Mouse (Mus musculus) kidney, postnatal 0 days (tissue): Measurements from ENCODE around the gene Tubb1. TPM values are rescaled to one million over a fixed set of nuclear protein-coding genes. Genes with fewer than 3 reads are reported as not detected.

Experiments
- ATAC-seq: fragments of 200-750 bp; cut with Nextera tagmentation; replicated peaks from 2 replicates; pipeline ENCODE4 v1.8.0; 2017; ENCODE audit warnings: low read depth, moderate number of reproducible peaks, moderate TSS enrichment, moderate library complexity; ENCODE audit not compliant: low FRiP score
- DNase-seq: peaks from one replicate; pipeline ENCODE4 v3.0.0-alpha.2; 2016; ENCODE audit warnings: low spot score
- H3K27ac ChIP-seq: fragments of 300-500 bp; sonication (generic); 2 replicates; pipeline ENCODE4 v1.5.1; 2014; ENCODE audit warnings: mild to moderate bottlenecking
- H3K27me3 ChIP-seq: fragments of 300-500 bp; sonication (generic); 2 replicates; pipeline ENCODE4 v1.6.1; 2014; ENCODE audit warnings: low read length, mixed read lengths; ENCODE audit not compliant: insufficient read depth
- H3K36me3 ChIP-seq: fragments of 300-500 bp; sonication (generic); 2 replicates; pipeline ENCODE4 v1.6.1; 2014; ENCODE audit warnings: low read length, mixed read lengths; ENCODE audit not compliant: insufficient read depth
- H3K4me1 ChIP-seq: fragments of 300-500 bp; sonication (generic); replicated peaks from 2 replicates; pipeline ENCODE4 v1.6.1; 2014; ENCODE audit warnings: antibody characterized with exemption, low read length, mixed read lengths; ENCODE audit not compliant: insufficient read depth
- H3K4me2 ChIP-seq: fragments of 300-500 bp; sonication (generic); 2 replicates; pipeline ENCODE4 v1.6.1; 2014; ENCODE audit warnings: mild to moderate bottlenecking, low read length, moderate library complexity, mixed read lengths
- H3K4me3 ChIP-seq: fragments of 300-500 bp; sonication (generic); replicated peaks from 2 replicates; pipeline ENCODE4 v1.5.1; 2014; ENCODE audit warnings: low read depth, low read length
- H3K9ac ChIP-seq: fragments of 300-500 bp; sonication (generic); 2 replicates; pipeline ENCODE4 v1.6.1; 2014; ENCODE audit warnings: low read depth, low read length
- H3K9me3 ChIP-seq: fragments of 300-500 bp; sonication (generic); replicated peaks from 2 replicates; pipeline ENCODE4 v1.6.1; 2016; ENCODE audit warnings: low read length, inconsistent platforms, mixed read lengths
- CTCF ChIP-seq: IDR thresholded peaks from 2 replicates; pipeline ENCODE4 v1.5.1; 2016; ENCODE audit warnings: antibody characterized with exemption, low read depth, mild to moderate bottlenecking, moderate library complexity
- WGBS: fragments of 180-500 bp; shearing (Covaris S2); extraction: QIAGEN DNeasy Blood & Tissue Kit; methylation state at CpG from one replicate; pipeline ENCODE4 v1.1.7; 2014; 5-methylcytosine and 5-hydroxymethylcytosine counted together
- polyA plus RNA-seq: library from polyadenylated mRNA; unstranded; fragments of >200 nt; fragmentation: Nextera tagmentation; extraction: Ambion mirVana; gene quantifications from 2 replicates; pipeline ENCODE4 v1.2.1, GENCODE M21; 2015

Gene Tubb1
- polyA plus RNA-seq, 1 experiment from 2014 or later = 0.32 TPM

DNA sequence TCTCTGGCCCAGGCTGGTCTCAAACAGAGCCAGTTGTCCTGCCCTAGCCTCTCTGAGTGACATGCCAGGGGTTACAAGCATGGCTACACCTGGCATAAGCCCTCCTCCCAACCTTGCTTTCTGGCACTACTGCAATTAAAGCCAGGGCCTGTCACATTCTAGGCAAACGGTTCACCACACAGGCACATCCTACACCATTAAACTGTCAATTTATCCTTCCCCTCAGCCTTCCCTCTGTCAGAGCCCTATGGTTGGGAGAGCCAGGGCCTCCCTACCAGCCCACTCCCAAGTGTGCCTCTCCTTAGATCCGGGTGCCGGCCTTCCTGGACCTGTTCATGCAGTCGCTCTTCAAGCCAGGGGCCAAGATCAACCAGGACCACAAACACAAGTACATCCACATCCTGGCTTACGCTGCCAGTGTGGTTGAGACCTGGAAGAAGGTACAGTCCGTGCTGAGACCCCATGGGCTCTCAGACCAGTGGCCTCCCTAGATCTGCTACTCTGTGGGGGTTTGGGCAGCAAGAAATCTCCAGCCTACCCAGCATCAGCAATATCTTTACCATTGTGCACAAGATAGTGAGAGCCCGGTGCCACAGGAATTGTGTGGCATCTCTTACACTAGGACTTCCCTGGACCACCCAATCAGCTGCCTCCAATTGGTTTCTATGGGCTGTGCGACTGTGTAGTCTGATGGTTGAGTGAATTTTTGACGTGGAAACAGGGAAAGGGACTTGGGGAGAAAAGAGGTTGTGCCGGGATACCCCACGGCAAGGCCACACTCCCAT is 26.0 kb upstream of the Tubb1 start:
- Histone ChIP-seq H3K4me2 (no peak overlapping the region), H3K4me1 (no peaks in the 10 kb centered on the region), H3K9ac (no peak overlapping the region), H3K4me3 (no peak overlapping the region), H3K27me3 (no peaks in the 10 kb centered on the region), H3K27ac (no peak overlapping the region), H3K9me3 (no peaks in the 10 kb centered on the region), H3K36me3 (peaks cover 58% of the 10 kb centered on the region)
- TF ChIP-seq CTCF = no peak
- peak; percentile 37 for ATAC-seq
- 69% methylated on average over 11 of the region's 11 CpGs for WGBS
- peak; percentile 73 for DNase-seq

DNA sequence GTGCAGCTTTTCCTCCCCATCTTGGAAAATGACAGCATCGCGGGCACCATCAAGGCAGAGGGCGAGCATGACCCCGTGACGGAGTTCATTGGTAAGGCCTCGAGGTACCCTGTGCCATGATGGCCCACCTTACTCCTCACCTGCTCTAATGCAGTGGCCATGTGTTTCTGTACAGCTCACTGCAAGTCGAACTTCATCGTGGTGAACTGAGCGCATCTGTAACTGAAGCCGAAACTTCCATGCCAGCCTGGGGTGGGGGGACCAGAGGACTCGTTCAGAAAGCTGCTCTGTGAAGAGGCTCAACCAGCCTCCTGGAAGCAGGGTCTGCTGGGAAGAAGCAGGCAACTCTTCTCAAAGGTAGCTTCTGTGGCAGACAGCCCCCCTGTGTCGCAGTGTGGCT is 23.6 kb upstream of the Tubb1 start:
- 85% methylated on average over 12 of the region's 12 CpGs for WGBS
- DNase-seq = no peak
- no peaks in the 10 kb centered on the region for H3K27me3 ChIP-seq
- no peak overlapping the region for H3K4me3 ChIP-seq
- no peak for TF ChIP-seq CTCF
- no peaks in the 10 kb centered on the region for H3K9me3 ChIP-seq
- no peak for ATAC-seq
- H3K4me1 ChIP-seq = no peaks in the 10 kb centered on the region
- H3K9ac ChIP-seq = no peak overlapping the region
- H3K27ac ChIP-seq = no peak overlapping the region
- no peak overlapping the region for H3K4me2 ChIP-seq
- peaks cover 53% of the 10 kb centered on the region for H3K36me3 ChIP-seq

DNA sequence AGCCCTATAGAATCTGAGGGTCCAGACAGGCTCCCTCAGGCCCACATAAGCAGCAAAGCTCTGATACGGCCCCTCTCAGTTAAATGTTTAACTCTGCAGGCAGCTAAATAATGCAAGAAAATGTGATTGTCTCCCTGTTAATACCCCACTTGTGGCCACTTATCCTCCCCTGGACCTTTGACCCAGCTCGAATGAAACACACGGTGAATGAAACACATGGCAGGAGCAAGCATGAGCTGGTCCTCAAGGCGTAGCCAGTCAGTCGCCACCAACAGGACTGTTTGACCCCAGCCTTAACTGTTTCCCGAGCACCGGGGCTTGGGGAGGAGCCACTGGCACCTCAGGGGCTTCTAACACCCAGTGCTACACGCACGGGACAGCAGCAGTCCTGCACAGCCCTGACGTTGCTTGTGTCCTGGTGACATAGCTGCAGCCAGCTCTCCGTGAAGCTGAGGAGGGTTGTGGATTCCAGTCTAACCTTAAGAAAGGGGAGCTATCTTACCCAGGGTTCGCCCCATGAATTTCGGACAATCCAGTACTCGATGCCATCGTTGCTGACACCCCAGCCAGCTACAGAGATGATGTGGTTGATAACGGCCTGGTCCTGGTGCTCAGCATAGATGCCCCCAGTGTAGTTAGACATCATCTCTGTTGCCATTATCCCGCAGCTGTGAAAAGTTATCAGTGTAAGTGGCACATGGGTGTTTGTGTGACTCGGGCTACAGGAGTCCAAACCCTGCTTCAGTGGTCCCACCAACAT is 22.2 kb upstream of the Tubb1 start:
- 71% methylated on average over 18 of the region's 18 CpGs for WGBS
- Histone ChIP-seq H3K9me3 (no peaks in the 10 kb centered on the region), H3K36me3 (peaks cover 46% of the 10 kb centered on the region), H3K27me3 (no peaks in the 10 kb centered on the region), H3K4me2 (no peak overlapping the region), H3K4me3 (no peak overlapping the region), H3K27ac (no peak overlapping the region), H3K4me1 (no peaks in the 10 kb centered on the region), H3K9ac (no peak overlapping the region)
- ATAC-seq = peak; percentile 47
- DNase-seq = peak; percentile 16
- TF ChIP-seq CTCF = no peak

DNA sequence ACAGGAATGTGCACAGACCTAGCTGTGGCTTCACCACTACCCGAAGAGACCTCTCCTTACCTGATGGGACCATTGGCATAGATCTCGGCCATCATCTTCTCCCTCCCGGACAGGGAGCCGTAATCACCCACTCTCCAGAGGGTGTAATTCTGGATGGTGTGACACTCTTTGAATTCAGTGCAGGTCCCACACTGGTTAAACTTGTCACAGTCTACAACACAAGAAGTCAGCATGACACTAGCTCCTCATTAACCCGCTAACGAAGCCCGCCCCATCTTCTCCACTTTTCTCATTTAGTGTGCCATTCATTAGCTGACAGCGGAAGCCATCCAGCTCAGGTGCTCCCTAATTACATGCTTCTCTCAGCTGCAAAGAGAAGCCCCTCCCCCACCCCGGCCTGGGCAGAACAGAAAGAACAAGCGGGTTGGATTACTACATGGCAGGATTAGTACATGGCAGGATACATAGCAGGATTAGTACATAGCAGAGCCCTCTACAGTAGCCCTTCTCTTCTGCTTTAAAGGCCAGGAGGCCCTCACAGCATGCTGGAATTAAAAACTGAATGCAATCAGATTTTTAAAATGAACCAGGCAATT is 21.4 kb upstream of the Tubb1 start:
- Histone ChIP-seq H3K27ac (no peak overlapping the region), H3K27me3 (no peaks in the 10 kb centered on the region), H3K9me3 (no peaks in the 10 kb centered on the region), H3K4me1 (no peaks in the 10 kb centered on the region), H3K36me3 (peaks cover 39% of the 10 kb centered on the region), H3K4me3 (no peak overlapping the region), H3K9ac (no peak overlapping the region), H3K4me2 (no peak overlapping the region)
- ATAC-seq (no peak), DNase-seq (no peak)
- TF ChIP-seq CTCF = no peak
- 78% methylated on average over 10 of the region's 10 CpGs for WGBS

DNA sequence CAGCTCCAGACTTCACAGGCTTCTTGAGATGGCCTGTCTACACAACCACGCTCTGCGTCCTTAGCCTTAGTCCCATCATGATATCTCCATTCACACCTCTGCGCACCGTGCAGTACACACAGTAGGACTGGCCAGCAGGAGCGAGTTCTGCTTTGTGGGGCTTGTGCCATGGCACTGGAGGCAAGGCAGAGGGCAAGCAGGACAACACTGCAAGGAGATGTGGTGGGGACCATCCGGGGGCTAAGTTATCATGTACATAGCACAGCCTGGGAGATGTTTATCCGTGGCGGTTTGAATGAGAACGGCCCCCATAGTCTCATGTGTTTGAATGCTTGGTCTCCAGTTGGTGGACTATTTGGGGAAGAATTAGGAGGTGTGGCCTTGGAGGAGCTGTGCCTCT is 15.6 kb upstream of the Tubb1 start:
- no peak overlapping the region for H3K27ac ChIP-seq
- no peak for DNase-seq
- TF ChIP-seq CTCF = no peak
- H3K4me3 ChIP-seq = no peak overlapping the region
- peaks cover 15% of the 10 kb centered on the region for H3K4me1 ChIP-seq
- ATAC-seq = no peak
- H3K36me3 ChIP-seq = 0 out of 2 replicates have a peak, but pooled peaks cover 4% of the 10 kb centered on the region
- H3K9ac ChIP-seq = no peak overlapping the region
- H3K9me3 ChIP-seq = no peaks in the 10 kb centered on the region
- no peaks in the 10 kb centered on the region for H3K27me3 ChIP-seq
- 97% methylated on average over 9 of the region's 9 CpGs for WGBS
- H3K4me2 ChIP-seq = no peak overlapping the region

GRCm38 (mm10) chr2:174436076-174436701 is 14.3 kb upstream of the Tubb1 start:
- Histone ChIP-seq H3K36me3 (0 out of 2 replicates have a peak, but pooled peaks cover 4% of the 10 kb centered on the region), H3K4me3 (no peak overlapping the region), H3K27me3 (no peaks in the 10 kb centered on the region), H3K9ac (no peak overlapping the region), H3K9me3 (no peaks in the 10 kb centered on the region), H3K4me1 (peaks cover 15% of the 10 kb centered on the region), H3K27ac (no peak overlapping the region), H3K4me2 (no peak overlapping the region)
- ATAC-seq (no peak), DNase-seq (no peak)
- WGBS = 86% methylated on average over 26 of the region's 26 CpGs
- TF ChIP-seq CTCF = no peak
